Mouse (Mus musculus) lung, postnatal 0 days (tissue): ENCODE measurements at regions not wholly inside any gene's neighbourhood (a gene's known extent, or its start where the extent isn't known, plus 50 kb on each side); places are given as distances from the start of the nearest gene placed in this dataset.

Experiments used
- ATAC-seq: fragments of 200-750 bp; cut with Nextera tagmentation; 2 replicates; pipeline ENCODE4 v1.8.0; 2017; ENCODE audit warnings: moderate library complexity
- DNase-seq: peaks from one replicate; pipeline ENCODE4 v3.0.0-alpha.2; 2016; ENCODE audit warnings: low spot score
- H3K27ac ChIP-seq: fragments of 300-500 bp; sonication (generic); 2 replicates; pipeline ENCODE4 v1.5.1; 2014; ENCODE audit warnings: antibody characterized with exemption, mild to moderate bottlenecking, low read length, mixed read lengths
- H3K27me3 ChIP-seq: fragments of 300-500 bp; sonication (generic); replicated peaks from 2 replicates; pipeline ENCODE4 v1.6.1; 2014; ENCODE audit warnings: low read length, mixed read lengths; ENCODE audit not compliant: insufficient read depth
- H3K36me3 ChIP-seq: fragments of 300-500 bp; sonication (generic); 2 replicates; pipeline ENCODE4 v1.6.1; 2014; ENCODE audit warnings: low read length, mixed read lengths; ENCODE audit not compliant: insufficient read depth
- H3K4me1 ChIP-seq: fragments of 300-500 bp; sonication (generic); 2 replicates; pipeline ENCODE4 v1.6.1; 2014; ENCODE audit warnings: antibody characterized with exemption, low read depth, low read length, mixed read lengths; ENCODE audit not compliant: insufficient read depth
- H3K4me2 ChIP-seq: fragments of 300-500 bp; sonication (generic); replicated peaks from 2 replicates; pipeline ENCODE4 v1.6.1; 2014; ENCODE audit warnings: low read depth, mild to moderate bottlenecking, low read length, moderate library complexity, mixed read lengths
- H3K4me3 ChIP-seq: fragments of 300-500 bp; sonication (generic); 2 replicates; pipeline ENCODE4 v1.5.1; 2014; ENCODE audit warnings: low read depth, low read length
- H3K9ac ChIP-seq: fragments of 300-500 bp; sonication (generic); replicated peaks from 2 replicates; pipeline ENCODE4 v1.6.1; 2014; ENCODE audit warnings: low read depth, mild to moderate bottlenecking
- H3K9me3 ChIP-seq: fragments of 300-500 bp; sonication (generic); 2 replicates; pipeline ENCODE4 v1.6.1; 2016; ENCODE audit warnings: low read length, mixed read lengths
- CTCF ChIP-seq: IDR thresholded peaks from 2 replicates; pipeline ENCODE4 v1.5.1; 2016; ENCODE audit warnings: antibody characterized with exemption, mild to moderate bottlenecking
- EP300 ChIP-seq: IDR thresholded peaks from 2 replicates; pipeline ENCODE4 v1.6.1; 2016; ENCODE audit warnings: antibody characterized with exemption, mild to moderate bottlenecking, control low read depth
- WGBS: fragments of 180-500 bp; shearing (Covaris S2); extraction: QIAGEN DNeasy Blood & Tissue Kit; methylation state at CpG from one replicate; pipeline ENCODE4 v1.1.7; 2014; 5-methylcytosine and 5-hydroxymethylcytosine counted together

DNA sequence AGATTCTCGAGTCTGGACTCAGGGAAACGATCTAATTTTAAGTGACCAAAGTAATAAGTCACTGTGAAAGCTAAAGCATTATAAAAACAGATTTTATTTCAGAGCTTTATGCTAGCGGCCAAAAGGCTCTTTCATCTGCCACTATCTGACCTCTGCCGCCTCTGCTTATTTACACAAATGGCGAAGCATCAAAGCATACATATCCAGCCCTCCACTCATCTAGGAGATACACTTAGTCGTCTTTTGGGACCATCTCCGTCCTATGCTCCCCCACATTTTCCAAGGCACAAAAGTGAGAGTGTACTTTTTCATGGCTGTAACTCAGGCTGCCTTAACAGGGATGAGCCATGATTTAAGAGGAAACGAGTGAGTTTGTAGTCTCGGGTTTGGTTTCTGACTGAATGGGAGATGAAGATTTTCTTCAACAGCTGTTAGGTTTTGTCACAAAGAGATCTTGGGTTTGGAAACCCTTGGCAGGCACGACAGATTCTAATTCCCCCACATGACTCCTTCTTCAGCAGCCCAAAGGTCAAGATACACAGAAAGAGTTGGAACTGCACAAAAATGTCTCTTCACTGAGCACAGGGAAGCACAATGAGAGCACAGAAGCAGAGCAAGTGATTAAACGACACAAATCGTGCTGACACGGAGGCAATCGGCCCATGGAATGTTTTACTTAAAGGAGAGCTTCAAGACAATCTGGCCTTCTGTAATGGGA, 96.7 kb upstream of the Actbl2 start:
- Histone ChIP-seq H3K27me3 (no peaks in the 10 kb centered on the region), H3K4me1 (no peaks in the 10 kb centered on the region), H3K27ac (0 out of 2 replicates have a peak overlapping the region, but pooled peaks have one; percentile 14), H3K4me3 (no peak overlapping the region), H3K36me3 (no peaks in the 10 kb centered on the region), H3K4me2 (no peak overlapping the region), H3K9ac (no peak overlapping the region), H3K9me3 (no peaks in the 10 kb centered on the region)
- 45% methylated on average over 14 of the region's 14 CpGs for WGBS
- TF ChIP-seq CTCF (no peak), EP300 (peak; percentile 28; the same call in 1 of the 2 replicates)
- ATAC-seq, result peak; percentile 78
- DNase-seq, result peak; percentile 82

DNA sequence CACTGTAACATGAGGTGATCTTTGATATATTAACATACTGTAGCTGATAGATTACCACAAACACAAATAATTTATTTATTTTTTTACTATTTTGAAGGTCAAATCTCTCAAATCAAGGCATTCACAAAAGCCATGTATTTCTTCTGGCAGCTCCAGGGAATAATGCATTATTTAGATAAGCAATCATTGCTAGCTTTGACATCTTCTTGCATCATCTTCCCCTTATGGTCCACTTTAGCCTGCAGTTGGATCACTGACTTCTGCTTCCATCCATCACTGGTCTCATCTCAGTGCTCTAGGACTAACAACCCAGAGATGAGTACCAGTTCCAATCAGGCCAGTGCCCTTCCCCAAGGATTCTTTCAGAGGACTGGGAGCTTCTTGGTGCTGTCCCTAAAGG, 95.3 kb upstream of the Actbl2 start:
- DNase-seq, result no peak
- Histone ChIP-seq H3K36me3 (no peaks in the 10 kb centered on the region), H3K4me3 (no peak overlapping the region), H3K9ac (no peak overlapping the region), H3K4me2 (no peak overlapping the region), H3K27me3 (no peaks in the 10 kb centered on the region), H3K4me1 (no peaks in the 10 kb centered on the region), H3K27ac (no peak overlapping the region), H3K9me3 (no peaks in the 10 kb centered on the region)
- TF ChIP-seq CTCF, result no peak
- no peak for TF ChIP-seq EP300
- no peak for ATAC-seq

DNA sequence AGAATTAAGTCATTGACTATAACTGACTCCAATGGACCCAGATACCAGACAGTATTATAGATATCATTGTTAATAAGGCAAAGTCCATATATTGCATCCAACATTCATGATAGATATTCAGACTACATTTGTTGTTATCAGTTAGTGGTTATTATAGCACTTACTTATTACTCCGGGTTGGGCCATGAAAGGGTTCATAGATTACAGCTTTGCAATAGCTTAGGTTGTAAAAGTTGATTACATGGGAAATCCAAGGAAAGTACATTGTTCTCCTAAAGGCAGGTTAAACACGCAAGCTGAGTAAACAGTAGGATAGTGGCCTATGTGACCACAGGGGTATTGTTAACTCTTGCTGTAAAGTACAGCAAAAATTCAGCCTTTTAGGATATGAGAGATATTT, 89.3 kb upstream of the Actbl2 start:
- H3K4me2 ChIP-seq, result no peak overlapping the region
- no peaks in the 10 kb centered on the region for H3K36me3 ChIP-seq
- 62% methylated on average over 2 of the region's 2 CpGs for WGBS

DNA sequence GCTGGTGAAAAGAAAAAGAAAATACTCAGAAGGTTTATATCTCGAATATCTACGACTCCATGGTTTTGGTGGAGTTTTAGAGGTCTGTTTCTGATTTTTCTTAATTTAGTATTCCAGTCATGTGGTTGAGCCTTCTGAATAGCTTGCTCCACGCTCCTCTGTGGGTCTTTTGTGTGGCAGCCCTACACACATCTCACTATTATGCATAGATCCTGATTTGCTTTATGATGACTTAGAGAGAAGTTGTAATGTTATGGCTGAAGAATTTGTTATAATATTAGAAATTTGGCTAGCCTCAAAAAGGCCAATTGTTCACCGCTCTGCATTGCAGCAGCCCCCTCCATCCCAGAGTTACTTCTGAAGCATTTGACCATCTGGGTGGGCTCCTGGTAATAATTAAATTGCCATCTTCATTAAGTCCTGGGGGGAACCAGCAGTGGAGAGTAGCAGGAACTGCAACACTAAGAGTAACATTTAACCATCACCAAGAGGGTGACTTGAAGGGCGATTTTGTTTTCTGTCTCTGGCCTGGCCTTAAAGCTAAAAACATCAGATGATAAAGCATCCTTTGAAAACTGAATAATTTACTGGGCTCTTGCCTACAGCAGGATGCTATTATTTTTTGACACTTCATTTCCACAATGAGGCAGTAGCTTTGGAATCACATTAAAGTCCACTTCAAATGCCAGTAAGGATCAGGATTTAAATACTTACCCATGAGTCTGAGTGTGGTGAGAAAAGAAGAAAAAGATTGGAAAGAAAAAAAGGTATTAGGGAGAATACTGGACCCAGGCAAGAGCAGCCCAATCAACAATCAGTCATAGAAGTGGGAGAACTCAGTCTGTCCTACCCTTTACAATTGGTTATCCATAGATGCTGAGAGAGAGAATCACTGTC, 84.3 kb upstream of the Actbl2 start:
- Histone ChIP-seq H3K9ac (no peak overlapping the region), H3K27me3 (no peaks in the 10 kb centered on the region), H3K4me1 (no peaks in the 10 kb centered on the region), H3K4me2 (no peak overlapping the region), H3K9me3 (no peaks in the 10 kb centered on the region), H3K36me3 (no peaks in the 10 kb centered on the region), H3K27ac (no peak overlapping the region), H3K4me3 (no peak overlapping the region)
- WGBS, result 72% methylated on average over 5 of the region's 5 CpGs
- TF ChIP-seq EP300, result no peak
- TF ChIP-seq CTCF, result no peak
- DNase-seq (no peak), ATAC-seq (no peak)

More for the DNA sequence above, 89.3 kb upstream of the Actbl2 start:
- no peaks in the 10 kb centered on the region for H3K4me1 ChIP-seq
- ATAC-seq (no peak), DNase-seq (no peak)
- no peak overlapping the region for H3K4me3 ChIP-seq
- no peak for TF ChIP-seq CTCF
- no peaks in the 10 kb centered on the region for H3K27me3 ChIP-seq
- no peak overlapping the region for H3K9ac ChIP-seq
- no peak overlapping the region for H3K27ac ChIP-seq
- H3K9me3 ChIP-seq, result no peaks in the 10 kb centered on the region

DNA sequence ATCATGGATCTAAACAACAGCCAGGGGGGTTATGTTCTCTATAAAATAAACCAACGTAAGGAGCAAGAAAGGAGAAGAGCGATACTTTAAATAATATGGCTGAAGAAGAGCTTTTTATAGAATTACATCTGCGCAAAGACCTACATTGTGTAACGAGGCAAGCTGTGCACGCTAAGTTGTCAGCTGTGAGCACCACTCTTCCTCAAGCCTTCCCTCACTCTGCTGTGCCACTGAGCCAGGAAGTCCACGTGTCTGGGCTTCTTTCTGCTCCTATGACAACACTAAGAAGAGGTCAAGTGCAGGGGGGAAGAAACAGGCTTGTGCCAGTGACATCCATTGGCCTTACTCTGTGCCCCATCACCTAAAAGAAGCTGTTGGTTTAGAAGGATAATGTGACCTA, 75.6 kb upstream of the Actbl2 start:
- Histone ChIP-seq H3K4me2 (no peak overlapping the region), H3K27me3 (no peaks in the 10 kb centered on the region), H3K4me3 (no peak overlapping the region), H3K36me3 (no peaks in the 10 kb centered on the region), H3K9me3 (no peaks in the 10 kb centered on the region), H3K9ac (no peak overlapping the region), H3K4me1 (no peaks in the 10 kb centered on the region), H3K27ac (no peak overlapping the region)
- DNase-seq (no peak), ATAC-seq (no peak)
- no peak for TF ChIP-seq CTCF
- TF ChIP-seq EP300, result no peak
- 70% methylated on average over 6 of the region's 6 CpGs for WGBS

DNA sequence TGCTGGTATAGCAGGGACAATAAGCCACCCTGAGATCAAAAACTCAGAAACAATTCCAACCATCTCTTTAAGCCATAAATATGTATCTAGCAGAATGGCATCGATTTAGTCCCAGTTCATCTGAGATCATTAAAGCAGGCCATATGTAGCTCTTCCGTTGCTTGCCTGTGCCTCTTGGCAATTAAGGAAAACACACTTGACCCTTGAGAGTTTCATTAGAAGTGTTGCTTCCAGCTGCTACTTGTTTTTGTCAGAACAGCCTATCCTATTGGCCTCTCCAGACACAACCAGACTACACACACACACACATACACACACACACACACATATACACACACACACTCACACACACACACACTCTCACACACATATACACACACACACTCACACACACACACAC, 71.5 kb upstream of the Actbl2 start:
- no peak for TF ChIP-seq EP300

More for the DNA sequence above, 71.5 kb upstream of the Actbl2 start:
- Histone ChIP-seq H3K36me3 (no peaks in the 10 kb centered on the region), H3K4me1 (no peaks in the 10 kb centered on the region), H3K27me3 (no peaks in the 10 kb centered on the region), H3K9me3 (no peaks in the 10 kb centered on the region), H3K27ac (no peak overlapping the region), H3K9ac (no peak overlapping the region), H3K4me2 (no peak overlapping the region), H3K4me3 (no peak overlapping the region)
- DNase-seq (peak; percentile 40), ATAC-seq (peak; percentile 58)
- WGBS, result 50% methylated on average over 2 of the region's 2 CpGs
